Mouse (Mus musculus) naive thymus-derived CD4-positive, alpha-beta T cell, adult 2 months (primary cell): ENCODE data around the gene Carns1.
"Not testable (repeated sequence)": the region's sequence is repeated elsewhere in the genome, so short reads cannot be mapped to it uniquely, and the experiment has no call there.

ENCODE experiments used
- DNase-seq: peaks from one replicate; pipeline ENCODE4 v3.0.0-alpha.2; 2011; ENCODE audit warnings: low read depth

Gene Carns1

DNA sequence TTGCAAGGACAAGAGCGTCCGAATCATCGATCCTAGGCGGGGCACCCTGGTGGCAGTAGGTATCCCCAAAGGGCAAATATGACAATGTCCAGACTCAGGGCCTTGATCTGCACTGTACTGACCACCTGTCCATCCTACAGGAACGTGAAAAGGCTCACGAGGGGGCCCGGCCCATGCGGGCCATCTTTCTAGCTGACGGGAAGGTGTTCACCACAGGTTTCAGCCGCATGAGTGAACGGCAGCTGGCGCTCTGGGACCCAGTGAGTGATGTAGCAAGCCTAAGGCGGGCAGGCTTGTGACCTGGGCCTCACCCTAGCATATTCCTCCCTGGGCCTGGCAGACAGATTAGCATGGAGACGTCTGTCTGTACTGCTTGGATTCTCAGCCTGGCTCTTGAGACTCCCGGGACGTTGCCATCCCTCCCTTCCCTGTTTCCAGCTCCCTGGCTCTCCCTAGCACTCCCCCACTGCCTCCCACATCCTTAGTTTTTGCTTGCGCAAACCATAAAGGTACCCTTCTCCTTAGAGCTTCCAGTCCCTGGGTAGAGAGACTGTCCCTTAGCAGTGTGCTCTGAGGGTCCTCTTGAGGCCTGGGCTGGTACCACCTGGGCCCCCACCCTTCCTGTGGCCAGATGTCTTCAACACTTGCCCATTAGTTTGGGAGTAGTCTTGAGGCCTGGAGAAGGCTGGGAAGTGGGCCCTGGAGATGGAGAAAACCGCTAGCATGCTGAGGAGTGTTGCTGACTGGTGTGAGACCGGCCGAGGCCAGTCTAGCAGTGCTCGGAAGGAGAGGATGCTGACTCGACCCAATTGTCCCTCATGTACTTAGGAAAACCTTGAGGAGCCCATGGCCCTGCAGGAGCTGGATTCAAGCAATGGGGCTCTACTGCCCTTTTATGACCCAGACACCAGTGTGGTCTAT is 24.5 kb downstream of the Carns1 start:
- no peak for DNase-seq

DNA sequence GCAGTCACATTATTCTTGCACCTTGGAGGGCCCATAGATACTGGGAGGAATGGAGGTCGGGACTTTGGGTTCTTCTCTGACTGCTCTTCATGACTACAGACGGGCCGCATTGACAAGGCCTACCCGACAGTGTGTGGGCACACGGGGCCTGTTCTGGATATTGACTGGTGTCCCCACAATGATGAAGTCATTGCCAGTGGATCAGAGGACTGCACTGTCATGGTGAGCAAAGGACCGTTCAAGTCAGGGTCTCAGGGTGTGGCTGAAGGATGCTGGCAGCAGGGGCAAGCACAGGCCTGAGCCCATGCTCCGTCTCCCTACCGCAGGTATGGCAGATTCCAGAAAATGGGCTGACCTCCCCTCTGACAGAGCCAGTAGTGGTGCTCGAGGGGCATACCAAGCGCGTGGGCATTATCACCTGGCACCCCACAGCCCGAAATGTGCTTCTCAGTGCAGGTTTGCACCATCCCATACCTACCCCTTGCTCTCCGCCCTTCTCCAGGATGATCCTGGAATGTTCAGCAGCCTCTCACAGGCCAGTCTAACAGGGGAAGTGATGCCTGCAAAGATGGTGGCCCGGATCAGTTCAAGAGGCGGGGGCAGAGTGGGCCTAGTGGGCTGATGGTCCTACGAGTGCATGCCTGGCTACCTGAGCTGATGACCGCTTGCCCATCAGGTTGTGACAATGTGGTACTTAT is 25.4 kb downstream of the Carns1 start:
- DNase-seq = no peak

DNA sequence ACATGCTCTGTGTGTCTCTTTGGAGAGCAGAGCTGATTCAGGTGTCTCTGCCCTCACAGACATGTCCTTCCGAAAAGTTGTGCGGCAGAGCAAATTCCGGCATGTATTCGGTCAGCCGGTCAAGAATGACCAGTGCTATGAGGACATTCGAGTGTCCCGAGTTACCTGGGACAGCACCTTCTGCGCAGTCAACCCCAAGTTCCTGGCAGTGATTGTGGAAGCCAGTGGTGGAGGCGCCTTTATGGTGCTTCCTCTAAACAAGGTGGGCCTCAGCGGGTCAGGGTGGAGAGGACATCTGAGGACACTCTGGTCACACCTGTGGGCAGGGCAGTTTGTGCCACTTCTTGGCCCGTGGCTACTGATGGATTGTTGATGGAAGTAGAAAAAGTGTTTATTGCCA is 26.0 kb downstream of the Carns1 start:
- no peak for DNase-seq

- no peak for DNase-seq
Observed at GRCm38 (mm10) chr19:4148819-4149218, 26.5 kb downstream of the Carns1 start.

DNA sequence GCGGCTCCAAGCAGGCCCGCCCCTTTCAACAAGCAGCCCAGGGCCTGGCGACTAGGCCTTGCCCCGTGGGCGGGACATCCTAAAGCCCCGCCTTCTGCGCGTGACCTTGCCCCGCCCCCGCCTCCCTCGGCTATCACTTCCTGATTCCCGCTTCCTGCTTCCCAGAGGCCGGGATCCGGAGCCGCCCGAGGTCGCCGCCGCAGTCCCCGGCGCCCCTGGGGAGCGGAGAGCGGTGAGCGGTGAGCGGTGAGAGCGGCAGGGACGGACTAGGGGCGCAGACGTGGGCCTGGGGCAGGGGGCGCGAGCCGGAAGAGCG is 26.8 kb downstream of the Carns1 start, which contains the start of gene Coro1b:
Gene Coro1b, plus strand, starts transcription at position 129 of the 316 bp plus-strand sequence.
- DNase-seq = peak; percentile 91

- DNase-seq = no peak
Observed at GRCm38 (mm10) chr19:4147782-4148490, 27.3 kb downstream of the Carns1 start.

DNA sequence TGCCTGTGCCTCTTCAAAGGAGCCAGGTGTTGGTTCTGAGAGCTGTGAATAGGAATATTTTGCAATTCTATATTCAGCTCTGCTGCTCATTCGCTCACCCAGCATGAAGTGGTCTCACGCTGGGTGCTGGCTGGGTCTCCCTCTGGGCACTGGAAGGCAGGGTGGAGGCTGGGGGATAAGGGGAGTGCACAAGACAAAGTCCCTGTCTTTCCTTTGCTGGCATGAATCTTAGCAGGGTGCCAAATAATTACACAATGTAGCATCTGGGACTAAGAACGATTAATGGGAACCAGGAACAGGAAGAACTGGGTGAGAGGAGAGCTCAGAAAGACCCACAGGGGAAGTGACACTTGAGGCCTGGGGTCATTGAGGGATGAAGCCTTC is 28.3 kb downstream of the Carns1 start:
- no peak for DNase-seq

DNA sequence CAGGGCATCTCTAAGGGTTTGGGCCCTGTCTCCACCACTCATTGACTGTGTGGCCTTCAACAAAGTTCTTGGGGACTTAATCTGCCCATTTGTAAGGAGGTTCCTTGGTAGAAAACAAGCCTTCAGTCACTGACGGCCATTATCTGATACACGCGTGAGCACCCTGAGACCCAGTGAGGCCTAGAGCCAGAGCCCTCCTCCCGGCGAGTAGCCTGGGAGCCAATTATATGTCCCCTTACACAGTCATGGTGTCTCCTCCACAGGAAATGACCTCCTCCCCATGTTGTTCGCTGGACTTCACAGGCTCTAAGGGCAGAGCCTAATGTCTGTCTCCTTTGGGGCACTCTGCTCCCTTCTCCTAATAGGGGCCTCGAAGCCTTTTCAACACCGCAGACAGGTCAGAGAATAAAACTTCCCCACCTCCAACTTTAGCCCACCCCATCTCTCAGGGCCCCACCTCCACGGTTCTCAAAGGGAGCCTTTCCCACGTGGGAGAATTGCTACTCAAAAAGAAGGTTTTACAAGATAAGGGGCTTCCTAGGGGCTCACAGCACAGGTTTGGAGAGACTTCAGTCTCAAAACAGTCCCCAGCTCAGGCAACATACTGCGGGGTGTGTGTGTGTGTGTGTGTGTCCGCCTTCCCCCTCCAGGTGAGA is 28.8 kb downstream of the Carns1 start:
- no peak for DNase-seq

GRCm38 (mm10) chr19:4145936-4146335 is 29.3 kb downstream of the Carns1 start:
- no peak for DNase-seq

GRCm38 (mm10) chr19:4144550-4145498 is 30.5 kb downstream of the Carns1 start:
- peak; percentile 49 for DNase-seq

GRCm38 (mm10) chr19:4143759-4144268 is 31.5 kb downstream of the Carns1 start, which contains the start of gene Cabp4:
Gene Cabp4, minus strand, starts transcription at chr19:4144033.
- DNase-seq = no peak

DNA sequence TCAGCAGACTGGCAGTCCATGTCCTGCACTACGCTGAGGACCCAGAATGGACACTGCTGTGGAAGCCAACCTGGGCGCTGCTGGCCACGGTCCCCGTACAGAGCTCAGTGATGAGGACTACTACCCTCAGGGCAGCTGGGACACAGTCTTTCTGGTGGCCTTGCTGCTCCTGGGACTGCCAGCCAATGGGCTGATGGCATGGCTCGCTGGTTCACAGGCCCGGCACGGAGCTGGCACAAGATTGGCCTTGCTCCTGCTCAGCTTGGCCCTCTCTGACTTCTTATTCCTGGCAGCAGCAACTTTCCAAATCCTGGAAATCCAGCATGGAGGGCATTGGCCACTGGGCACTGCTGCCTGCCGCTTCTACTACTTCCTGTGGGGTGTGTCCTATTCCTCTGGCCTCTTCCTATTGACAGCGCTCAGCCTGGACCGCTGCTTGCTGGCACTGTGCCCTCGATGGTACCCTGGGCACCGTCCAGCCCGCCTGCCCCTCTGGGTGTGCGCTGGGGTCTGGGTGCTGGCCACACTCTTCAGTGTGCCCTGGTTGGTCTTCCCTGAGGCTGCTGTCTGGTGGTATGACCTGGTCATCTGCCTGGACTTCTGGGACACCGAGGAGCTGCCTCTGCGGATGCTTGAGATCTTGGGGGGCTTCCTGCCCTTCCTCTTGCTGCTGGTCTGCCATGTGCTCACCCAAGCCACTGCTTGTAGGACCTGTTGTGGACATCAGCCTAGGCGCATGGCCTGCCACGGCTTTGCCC is 32.7 kb downstream of the Carns1 start:
- no peak for DNase-seq

- no peak for DNase-seq
Observed at GRCm38 (mm10) chr19:4140147-4140546, 35.1 kb downstream of the Carns1 start.

DNA sequence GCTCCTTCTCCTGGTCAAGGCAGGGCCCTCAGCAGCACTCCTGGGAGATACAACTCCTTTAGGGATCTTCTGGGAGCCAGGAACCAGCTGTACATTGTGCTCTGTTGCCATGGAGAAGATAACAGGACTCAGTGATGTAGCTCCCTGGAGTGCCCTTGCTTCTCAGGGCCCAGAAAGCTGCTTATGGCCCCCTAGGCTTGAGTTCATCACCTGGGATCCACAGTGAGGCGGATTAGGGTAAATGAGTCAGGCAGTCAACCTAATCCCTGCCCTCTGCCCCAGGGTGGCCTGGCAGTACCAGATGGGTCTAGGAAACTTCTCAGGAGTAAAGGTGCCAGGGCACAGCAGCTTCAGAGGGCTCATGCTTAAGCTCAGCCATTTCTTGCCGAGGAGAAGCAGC is 35.8 kb downstream of the Carns1 start, which contains the start of gene Gpr152:
Gene Gpr152, plus strand, starts transcription at position 342 of the 400 bp plus-strand sequence.
- no peak for DNase-seq

- no peak for DNase-seq
Observed at GRCm38 (mm10) chr19:4137913-4138312, 37.4 kb downstream of the Carns1 start.

- no peak for DNase-seq
Observed at GRCm38 (mm10) chr19:4136463-4136862, 38.8 kb downstream of the Carns1 start.

- peak; percentile 62 for DNase-seq
Observed at GRCm38 (mm10) chr19:4135963-4136345, 39.3 kb downstream of the Carns1 start.

- DNase-seq = not testable (repeated sequence)
Observed at GRCm38 (mm10) chr19:4135229-4135962, 39.9 kb downstream of the Carns1 start.

DNA sequence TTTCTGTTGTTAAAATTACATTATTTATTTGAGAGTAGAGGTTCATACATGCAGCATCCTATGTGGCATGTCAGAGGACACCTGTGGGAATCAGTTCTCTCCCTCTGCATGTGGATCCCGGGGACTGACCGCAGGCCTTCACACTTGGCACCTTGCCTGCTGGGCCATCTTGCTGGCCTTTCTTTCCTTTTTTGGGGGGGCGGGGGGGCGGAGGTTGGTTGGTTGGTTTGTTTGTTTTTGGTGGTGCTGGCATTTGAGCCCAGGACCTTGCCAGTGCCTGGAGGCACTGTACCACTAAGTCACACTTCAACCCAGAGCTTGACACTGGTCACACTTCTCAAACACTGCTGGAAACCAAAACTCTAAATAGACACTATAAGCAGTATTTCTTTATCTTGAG is 40.9 kb downstream of the Carns1 start:
- DNase-seq = no peak
